Mouse (Mus musculus) retina, postnatal 7 days (tissue): Measurements from ENCODE around the gene Kera.

Source experiments
- DNase-seq: peaks from one replicate; pipeline ENCODE4 v3.0.0-alpha.2; 2012; ENCODE audit warnings: low read depth, low spot score

Kera gene

DNA sequence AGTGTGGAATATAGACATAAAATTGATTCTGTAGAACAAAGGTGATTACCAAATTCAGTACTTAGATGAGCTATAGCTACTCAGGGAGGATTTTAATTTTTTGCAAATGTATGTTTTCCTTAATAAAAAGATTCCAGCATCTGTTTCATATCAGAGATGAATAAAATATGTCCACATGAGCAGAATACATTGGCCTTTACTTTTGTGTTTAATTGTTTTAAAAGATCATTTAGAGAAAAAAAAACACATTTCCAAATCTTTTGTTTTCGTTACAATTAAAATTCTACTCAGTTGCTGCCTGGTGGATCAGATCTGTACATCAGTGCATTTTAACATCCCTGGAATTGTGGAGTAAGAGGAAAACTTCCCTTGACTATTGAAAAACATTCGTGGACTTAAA is at the start of gene Kera:
Gene Kera, plus strand, starts transcription at position 301 of the 400 bp plus-strand sequence.
- no peak for DNase-seq

GRCm38 (mm10) chr10:97564957-97565856 is 41.5 kb upstream of the Kera start, which contains the start of gene Lum:
Gene Lum, plus strand, starts transcription at chr10:97565128.
- DNase-seq, result no peak

- no peak for DNase-seq
Measured at GRCm38 (mm10) chr10:97567489-97568135, 39.1 kb upstream of the Kera start.

GRCm38 (mm10) chr10:97582543-97583231 is 24.0 kb upstream of the Kera start:
- no peak for DNase-seq

GRCm38 (mm10) chr10:97584176-97584575 is 22.5 kb upstream of the Kera start:
- no peak for DNase-seq

- no peak for DNase-seq
Measured at GRCm38 (mm10) chr10:97587159-97587558, 19.5 kb upstream of the Kera start.

GRCm38 (mm10) chr10:97589574-97589973 is 17.1 kb upstream of the Kera start:
- DNase-seq, result no peak

GRCm38 (mm10) chr10:97591036-97591435 is 15.6 kb upstream of the Kera start:
- DNase-seq, result no peak

DNA sequence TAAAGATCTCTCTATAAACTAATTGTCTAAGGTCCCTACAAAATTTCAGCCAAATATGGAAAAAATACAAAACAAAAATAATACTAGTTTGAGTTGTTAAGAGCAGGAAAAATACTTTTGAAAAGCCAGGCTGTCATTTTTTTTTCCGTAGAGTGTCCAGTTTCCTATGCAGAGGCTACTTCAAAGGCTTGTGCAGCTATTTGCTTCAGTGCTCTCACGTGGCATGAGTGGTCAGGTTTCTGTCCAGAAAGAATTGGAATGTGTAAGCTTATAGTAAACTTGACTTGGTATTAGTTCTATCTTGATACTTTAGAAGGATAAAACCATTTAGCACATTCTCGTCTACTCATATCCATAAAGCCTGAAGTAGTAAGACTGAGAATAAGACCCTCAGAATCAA is 15.0 kb upstream of the Kera start:
- DNase-seq, result no peak

GRCm38 (mm10) chr10:97595680-97596079 is 11.0 kb upstream of the Kera start:
- no peak for DNase-seq

GRCm38 (mm10) chr10:97601744-97602143 is 4.9 kb upstream of the Kera start:
- no peak for DNase-seq

DNA sequence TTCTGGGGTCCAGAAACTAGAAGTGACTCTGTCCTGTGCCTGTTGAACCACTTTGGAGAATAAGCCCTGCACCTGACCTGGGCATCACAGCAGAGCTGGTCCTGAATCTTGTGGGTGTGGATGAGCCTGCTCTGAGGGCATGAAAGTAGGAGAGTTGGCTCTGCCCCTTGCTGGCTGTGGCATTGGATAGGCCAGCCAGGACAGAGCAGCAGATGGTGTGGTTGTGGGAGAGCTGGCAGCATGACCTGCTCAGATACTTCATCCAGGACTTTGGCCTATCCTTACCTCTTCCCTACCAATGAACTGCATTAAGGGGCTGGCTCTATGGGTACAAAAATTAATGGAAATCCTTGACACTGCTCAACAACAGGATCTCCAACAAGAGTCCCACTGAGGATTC is 3.4 kb upstream of the Kera start:
- DNase-seq, result no peak

DNA sequence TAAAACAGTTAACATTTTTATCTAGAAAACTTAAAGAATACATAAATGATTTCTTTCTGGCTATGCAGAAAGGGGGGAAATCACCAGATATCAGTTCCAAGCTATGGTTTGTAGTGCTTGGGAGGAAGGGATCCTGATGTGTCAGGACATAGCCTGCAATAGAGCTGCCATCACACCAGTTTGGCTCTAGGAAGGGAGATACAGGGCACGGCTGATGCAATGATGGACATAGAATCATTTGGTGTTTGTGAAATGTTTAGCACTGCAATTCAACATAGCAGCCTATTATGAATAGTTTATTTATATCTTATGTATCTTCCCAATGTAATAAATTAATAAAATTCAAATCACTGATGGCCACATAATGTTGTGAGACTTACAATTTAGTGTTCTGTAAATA is 15.6 kb downstream of the Kera start:
- DNase-seq, result no peak

DNA sequence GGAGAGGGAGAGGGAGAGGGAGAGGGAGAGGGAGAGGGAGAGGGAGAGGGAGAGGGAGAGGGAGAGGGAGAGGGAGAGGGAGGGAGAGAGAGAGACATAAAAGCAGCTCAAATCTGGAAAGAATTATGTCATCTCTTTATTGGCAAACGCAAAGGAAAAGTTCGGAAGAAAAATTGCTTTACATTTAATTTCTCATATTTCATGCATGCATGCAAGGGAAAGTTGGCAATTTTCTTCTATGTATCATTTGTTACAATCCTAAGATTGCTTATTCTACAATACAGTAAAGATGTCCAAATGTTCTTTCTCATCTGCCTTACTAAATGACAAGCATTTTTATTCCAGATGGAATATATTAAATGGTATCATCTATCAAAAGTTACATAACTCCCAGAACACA is 17.7 kb downstream of the Kera start:
- no peak for DNase-seq

GRCm38 (mm10) chr10:97625116-97625515 is 18.4 kb downstream of the Kera start:
- no peak for DNase-seq

DNA sequence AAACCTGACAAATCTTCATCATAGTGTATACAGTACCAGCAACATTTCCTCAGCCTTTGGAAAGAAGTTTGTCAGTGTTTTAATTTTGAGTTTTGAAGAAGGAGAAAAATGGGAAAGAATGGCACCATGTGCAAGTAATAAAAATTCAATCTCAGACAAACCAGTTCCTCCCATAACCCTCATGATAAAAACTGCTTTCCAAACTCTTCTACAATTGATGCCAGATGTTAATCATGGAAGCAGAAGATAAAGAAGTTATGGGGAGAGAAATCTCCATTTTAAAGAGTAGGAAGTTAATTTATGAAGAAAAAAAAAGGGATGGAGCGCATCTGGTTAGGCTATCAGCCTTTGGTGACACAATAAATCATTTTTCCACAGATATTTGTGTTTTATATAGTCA is 19.9 kb downstream of the Kera start:
- DNase-seq, result no peak

DNA sequence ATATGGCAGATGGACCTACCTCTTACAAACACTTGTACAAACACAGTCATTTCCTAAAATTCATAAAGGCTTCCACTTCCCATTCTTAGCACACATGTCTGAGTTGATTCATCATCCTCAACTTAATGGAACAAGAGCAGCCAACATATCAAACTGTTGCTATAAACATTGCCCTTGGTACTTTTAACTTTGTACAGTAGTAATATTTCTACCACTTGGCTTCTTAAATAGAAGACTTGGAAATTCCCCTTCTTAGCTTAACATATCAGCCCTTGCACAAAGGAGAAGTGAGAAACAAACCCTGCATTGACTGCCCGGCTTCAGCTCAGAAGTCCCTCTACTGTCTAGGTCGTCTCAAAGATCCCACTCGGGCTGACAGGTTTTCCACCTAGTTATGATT is 24.4 kb downstream of the Kera start:
- no peak for DNase-seq

DNA sequence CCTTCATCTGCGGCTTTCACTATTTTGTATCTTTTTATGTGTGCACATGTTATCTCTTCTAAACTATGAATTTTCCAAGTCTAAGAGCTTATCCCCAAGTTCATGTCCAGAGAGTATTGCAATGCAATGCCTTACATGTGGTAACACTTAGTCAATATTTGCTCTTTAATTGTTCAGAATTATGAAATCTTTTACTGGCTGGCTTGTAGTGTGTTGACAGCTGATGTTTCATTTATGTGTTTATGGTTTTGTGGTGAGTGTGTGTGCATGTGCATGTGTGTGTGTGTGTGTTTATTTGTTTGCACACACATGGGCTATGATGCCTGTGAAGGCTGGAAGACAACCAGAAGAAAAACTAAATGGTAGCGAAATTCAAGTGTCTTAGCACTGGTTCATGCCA is 35.2 kb downstream of the Kera start:
- DNase-seq, result no peak

DNA sequence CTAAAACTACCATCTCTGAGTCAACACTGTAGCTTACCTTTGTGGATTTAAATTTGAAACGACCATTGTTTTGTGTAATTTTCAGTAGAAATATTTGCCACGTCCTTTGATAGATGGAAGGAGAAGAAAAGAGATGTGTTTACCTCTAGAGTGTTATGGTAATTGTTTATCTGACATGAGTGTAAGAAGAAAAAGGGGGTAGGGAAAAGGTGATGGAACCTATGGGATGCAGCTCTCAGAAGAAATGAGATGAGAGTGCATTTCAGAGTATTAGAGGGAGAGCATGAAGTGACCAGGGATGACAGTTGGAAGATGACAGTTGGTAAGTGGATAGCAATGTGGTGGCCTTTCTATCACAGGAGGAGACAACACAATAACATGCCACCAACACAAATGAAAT is 37.1 kb downstream of the Kera start, which contains the start of gene Epyc:
Gene Epyc, plus strand, starts transcription at position 301 of the 400 bp plus-strand sequence.
- no peak for DNase-seq

GRCm38 (mm10) chr10:97650334-97650733 is 43.7 kb downstream of the Kera start:
- no peak for DNase-seq

DNA sequence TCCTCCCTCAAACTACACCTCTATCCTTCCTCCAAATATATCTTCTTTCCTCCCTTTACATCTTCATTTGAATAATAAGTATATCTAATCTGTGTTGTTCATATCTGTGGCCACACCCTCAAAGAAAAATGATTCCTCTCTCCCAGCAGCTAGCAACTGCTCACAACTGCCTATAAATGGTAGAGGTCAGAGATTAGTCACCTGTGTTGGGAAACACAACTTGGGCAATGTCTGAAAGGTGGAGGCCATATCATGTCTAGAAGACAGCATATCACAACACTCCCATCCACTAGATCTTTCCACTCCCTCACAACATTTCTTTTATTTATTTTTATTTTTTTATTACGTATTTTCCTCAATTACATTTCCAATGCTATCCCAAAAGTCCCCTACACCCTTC is 52.8 kb downstream of the Kera start:
- no peak for DNase-seq
